Mouse (Mus musculus): ENCODE measurements around the gene Lrp1. TPM values are rescaled to one million over a fixed set of nuclear protein-coding genes. Genes with fewer than 3 reads are reported as not detected.
A peak's percentile ranks its signal among the peaks of the same experiment; 100 is the strongest.

Gene Lrp1
- polyA plus RNA-seq, 1 experiment, result 269 TPM

DNA sequence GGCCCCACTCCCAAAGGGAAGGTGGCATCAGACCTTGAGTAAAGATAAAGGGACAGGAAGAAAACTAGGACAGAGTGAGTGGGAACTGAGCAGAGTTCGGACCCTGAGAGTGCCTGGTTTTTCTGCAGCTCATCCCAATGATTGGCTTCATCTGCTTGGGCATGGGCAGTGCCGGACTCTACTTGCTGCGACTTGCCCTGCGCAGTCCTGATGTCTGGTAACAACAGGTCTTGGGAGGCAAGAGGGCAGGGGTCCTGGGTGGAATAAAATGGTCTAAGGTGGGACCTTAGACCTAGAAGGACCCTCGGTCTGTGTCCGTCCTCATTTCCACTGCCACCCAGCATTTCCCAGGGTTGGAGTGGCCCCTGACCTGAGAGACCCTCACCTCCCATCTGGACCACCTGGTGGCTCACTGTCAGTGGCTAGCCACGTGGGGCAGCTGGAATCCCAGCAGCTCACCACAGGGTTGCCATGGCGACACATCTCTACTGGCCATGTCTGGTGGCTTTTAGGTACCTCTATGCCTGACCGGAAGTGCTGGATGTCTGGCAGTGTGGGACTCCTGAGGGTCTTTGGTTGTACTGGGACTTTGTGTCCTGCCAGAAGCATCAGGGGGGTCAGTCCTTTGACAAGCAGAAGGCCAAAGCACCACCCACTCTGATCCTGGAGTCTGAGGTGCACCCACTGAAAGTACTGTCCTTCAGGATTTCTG, 105.5 kb downstream of the Lrp1 start:
- DNase-seq (ENCODE audit: low read depth), result no peak
- no peak for TF ChIP-seq POLR2A (IDR thresholded peaks at IDR 0.05; ENCODE audit: borderline replicate concordance, extremely low read depth, insufficient read depth, insufficient read length, poor library complexity, severe bottlenecking)
- no peak for TF ChIP-seq CTCF (IDR thresholded peaks at IDR 0.05; ENCODE audit: borderline replicate concordance, extremely low read depth, insufficient read depth, insufficient read length)

DNA sequence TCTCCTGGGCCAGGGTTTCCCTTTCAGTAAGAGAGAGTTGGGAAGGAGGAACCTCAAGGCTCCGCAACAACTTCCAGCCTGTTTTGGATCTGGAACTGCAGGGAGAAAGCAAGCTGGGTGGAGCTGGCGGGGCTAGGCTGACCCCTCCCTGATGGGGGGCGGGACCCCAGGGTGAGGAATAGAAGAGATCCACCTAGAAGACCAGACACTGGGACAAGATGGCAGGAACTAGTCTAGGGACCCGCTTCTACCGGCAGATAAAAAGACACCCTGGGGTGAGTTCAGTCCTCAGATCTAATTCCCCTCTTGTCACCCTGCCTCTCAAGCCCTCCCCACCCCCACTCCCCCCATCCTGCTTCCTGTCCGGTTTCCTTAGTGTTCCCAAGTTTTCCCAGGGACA, 106.2 kb downstream of the Lrp1 start, which contains the start of gene Ndufa4l2:
TSS of gene Ndufa4l2 (plus strand) at position 204 of the 400 bp plus-strand sequence.
- no peak for TF ChIP-seq CTCF (IDR thresholded peaks at IDR 0.05; ENCODE audit: borderline replicate concordance, extremely low read depth, insufficient read depth, insufficient read length)
- no peak for TF ChIP-seq POLR2A (IDR thresholded peaks at IDR 0.05; ENCODE audit: borderline replicate concordance, extremely low read depth, insufficient read depth, insufficient read length, poor library complexity, severe bottlenecking)
- no peak for DNase-seq (ENCODE audit: low read depth)

DNA sequence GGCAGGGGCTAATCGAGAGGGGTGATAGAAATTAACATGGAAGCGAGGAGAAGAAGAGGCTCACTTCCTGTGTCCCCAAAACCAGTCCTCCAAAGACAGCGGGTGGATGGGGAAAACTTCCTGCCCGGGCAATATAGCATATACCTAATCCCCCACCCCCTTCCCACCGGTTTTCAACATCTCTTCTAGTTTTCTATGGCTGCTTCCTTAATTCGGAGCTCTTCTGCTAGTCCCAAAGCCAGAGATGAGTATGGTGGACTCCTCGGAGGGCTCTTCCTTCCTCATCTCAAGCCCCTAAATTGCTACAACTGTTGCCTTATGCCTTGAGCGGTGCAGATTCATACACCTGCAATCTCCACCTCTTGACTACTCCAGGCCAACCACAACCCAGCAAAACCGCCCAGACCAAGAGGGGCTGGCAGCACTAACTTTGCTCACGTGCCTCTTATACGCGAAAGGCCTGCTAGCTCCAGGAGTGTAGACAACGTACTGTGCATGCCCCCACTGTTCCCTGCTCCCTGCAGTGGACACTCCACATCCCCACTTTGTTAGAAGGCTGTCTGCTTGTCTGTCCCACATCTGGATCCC, 106.7 kb downstream of the Lrp1 start:
- TF ChIP-seq CTCF (IDR thresholded peaks at IDR 0.05; ENCODE audit: borderline replicate concordance, extremely low read depth, insufficient read depth, insufficient read length) (no peak), POLR2A (IDR thresholded peaks at IDR 0.05; ENCODE audit: borderline replicate concordance, extremely low read depth, insufficient read depth, insufficient read length, poor library complexity, severe bottlenecking) (no peak)
- no peak for DNase-seq (ENCODE audit: low read depth)

DNA sequence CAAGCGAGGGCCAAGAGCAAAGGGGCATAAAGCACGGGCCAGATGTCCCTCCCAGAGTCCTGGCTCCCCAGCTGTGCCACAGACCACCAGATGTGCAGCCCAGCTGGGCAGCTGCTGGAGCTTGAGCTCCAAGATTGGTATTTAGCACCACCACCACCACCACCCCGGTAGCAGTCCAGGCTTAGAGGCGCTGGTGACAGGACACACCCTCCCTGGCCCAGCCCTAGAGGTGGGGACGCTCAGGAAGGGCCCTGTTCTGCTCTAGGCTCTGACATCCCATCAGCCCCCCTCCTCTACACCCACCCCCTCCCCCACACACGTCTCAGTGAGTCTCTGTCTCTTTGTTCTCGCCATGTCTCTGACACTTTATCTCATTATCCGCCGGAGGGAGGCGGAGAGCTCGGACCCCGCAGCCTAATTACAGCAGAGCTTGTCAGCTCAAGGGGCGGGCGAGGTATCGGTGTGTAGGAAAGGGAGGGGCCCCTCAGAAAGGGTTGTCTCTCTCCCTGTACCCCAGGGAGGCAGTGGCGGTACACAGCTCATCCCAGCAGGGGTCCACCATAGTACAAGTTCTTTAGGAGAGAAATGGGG, 107.4 kb downstream of the Lrp1 start:
- TF ChIP-seq POLR2A (IDR thresholded peaks at IDR 0.05; ENCODE audit: borderline replicate concordance, extremely low read depth, insufficient read depth, insufficient read length, poor library complexity, severe bottlenecking), result no peak
- TF ChIP-seq CTCF (IDR thresholded peaks at IDR 0.05; ENCODE audit: borderline replicate concordance, extremely low read depth, insufficient read depth, insufficient read length), result no peak

DNA sequence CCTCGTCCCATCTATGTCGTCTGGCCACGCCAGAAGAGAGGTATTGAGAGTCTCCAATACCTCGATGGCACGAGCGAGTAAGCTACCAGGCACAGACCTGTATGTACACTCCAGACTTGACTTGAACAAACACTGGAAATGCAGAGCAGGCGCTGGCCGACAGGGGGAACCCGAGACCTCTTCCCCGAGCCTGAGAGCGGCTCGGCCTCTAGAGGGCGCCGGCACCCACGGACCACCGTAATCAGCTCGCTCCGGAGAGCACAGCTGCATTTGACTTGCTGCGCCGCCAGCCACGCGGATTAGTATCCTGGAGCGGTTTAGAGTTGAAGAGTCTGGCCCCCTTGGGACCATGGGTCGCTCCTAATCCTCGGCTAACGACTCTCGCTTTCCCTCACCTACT, 108.1 kb downstream of the Lrp1 start:
- peak; percentile 97 for DNase-seq (ENCODE audit: low read depth)
- peak; percentile 100 for TF ChIP-seq CTCF (IDR thresholded peaks at IDR 0.05; ENCODE audit: borderline replicate concordance, extremely low read depth, insufficient read depth, insufficient read length)
- no peak for TF ChIP-seq POLR2A (IDR thresholded peaks at IDR 0.05; ENCODE audit: borderline replicate concordance, extremely low read depth, insufficient read depth, insufficient read length, poor library complexity, severe bottlenecking)

More for the DNA sequence above, 107.4 kb downstream of the Lrp1 start:
- DNase-seq (ENCODE audit: low read depth), result peak; percentile 89

DNA sequence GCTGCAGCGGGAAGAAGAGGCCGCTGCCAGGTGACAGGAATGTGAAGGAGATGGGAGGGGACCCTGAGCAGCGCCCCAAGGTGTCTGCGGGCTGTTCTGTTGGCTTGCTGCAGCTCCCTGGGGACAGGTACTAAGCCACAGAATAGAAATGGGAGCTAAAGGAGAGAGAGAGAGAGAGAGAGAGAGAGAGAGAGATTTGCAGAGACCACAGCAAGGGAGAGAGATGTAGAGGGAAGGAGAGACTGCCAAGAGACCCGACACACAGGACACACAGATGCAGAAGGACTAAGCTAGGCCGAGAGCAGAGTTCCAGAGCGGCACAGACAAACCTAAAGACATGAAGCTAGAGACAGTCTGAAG, 108.7 kb downstream of the Lrp1 start:
- no peak for TF ChIP-seq CTCF (IDR thresholded peaks at IDR 0.05; ENCODE audit: borderline replicate concordance, extremely low read depth, insufficient read depth, insufficient read length)
- no peak for TF ChIP-seq POLR2A (IDR thresholded peaks at IDR 0.05; ENCODE audit: borderline replicate concordance, extremely low read depth, insufficient read depth, insufficient read length, poor library complexity, severe bottlenecking)
- no peak for DNase-seq (ENCODE audit: low read depth)

DNA sequence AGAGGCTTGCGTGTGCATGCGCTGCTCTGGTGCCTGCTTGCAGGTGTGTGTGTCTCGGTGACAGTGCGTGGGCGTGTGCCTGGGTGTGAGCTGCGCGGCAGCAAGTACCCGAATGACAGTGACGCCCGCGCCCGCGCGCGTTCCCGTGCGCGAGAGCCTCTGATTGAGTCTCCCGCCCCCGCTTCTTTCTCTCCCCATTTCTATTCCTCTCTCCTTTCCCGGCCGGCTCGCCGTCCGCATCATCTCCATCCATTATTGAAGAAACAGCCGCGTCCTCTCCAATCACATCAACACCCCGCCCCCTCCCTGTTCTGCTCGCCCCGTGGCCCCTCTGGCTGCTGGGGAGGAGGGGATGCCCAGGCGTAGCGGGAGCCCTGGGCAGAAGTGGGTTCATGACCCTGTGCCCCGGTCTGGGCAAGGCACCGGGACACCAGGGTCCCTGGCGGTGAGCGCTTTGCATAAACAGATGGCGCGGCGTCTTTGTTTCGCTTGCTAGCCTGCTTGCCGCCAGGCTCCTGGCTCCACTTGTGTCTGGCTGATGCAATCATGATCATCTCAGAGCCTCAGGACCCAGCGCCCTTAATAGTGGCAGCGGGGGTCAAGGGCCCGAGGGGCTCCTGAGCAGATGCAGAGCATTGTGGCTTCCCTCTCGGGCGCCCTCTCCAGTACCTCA, 109.2 kb downstream of the Lrp1 start:
- DNase-seq (ENCODE audit: low read depth), result peak; percentile 91
- TF ChIP-seq POLR2A (IDR thresholded peaks at IDR 0.05; ENCODE audit: borderline replicate concordance, extremely low read depth, insufficient read depth, insufficient read length, poor library complexity, severe bottlenecking) (0 out of 2 replicates have a peak, but pooled peaks have one; percentile 14), CTCF (IDR thresholded peaks at IDR 0.05; ENCODE audit: borderline replicate concordance, extremely low read depth, insufficient read depth, insufficient read length) (peak; percentile 14; the same call in 1 of the 2 replicates)

DNA sequence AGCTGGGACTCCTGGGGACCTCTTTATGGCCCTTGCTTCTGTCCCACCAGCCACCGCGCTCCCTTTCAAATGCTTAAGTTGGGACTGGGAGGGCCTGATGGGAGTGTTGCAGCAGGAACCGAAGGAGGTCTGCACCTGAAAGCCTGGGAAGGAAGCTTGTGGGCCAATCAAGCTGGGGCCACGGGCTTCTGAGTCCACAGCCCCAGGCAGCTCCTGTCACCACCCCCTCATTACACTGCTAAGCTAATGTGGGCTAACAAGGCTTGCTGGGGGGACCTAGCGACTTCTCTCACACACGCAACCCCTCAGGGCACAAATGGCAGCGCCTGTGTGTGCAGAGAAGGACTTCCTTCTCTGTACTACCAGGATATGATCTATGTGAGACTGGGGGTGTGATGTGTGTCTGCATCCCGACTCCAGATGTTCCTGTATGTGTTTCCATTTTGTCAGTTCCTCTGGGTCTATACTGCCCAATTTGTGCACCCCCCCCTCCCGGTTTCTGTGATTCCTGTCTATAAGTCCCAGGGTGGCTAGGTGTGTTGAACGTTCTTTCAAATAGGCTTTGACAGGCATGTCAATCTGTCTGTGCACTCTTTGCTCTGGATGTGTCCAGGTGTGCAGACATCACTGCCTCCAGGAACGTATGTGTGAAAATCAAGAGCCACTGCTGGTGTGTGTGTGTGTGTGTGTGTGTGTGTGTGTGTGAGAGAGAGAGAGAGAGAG, 109.9 kb downstream of the Lrp1 start:
- DNase-seq (ENCODE audit: low read depth), result peak; percentile 81
- no peak for TF ChIP-seq CTCF (IDR thresholded peaks at IDR 0.05; ENCODE audit: borderline replicate concordance, extremely low read depth, insufficient read depth, insufficient read length)
- no peak for TF ChIP-seq POLR2A (IDR thresholded peaks at IDR 0.05; ENCODE audit: borderline replicate concordance, extremely low read depth, insufficient read depth, insufficient read length, poor library complexity, severe bottlenecking)

DNA sequence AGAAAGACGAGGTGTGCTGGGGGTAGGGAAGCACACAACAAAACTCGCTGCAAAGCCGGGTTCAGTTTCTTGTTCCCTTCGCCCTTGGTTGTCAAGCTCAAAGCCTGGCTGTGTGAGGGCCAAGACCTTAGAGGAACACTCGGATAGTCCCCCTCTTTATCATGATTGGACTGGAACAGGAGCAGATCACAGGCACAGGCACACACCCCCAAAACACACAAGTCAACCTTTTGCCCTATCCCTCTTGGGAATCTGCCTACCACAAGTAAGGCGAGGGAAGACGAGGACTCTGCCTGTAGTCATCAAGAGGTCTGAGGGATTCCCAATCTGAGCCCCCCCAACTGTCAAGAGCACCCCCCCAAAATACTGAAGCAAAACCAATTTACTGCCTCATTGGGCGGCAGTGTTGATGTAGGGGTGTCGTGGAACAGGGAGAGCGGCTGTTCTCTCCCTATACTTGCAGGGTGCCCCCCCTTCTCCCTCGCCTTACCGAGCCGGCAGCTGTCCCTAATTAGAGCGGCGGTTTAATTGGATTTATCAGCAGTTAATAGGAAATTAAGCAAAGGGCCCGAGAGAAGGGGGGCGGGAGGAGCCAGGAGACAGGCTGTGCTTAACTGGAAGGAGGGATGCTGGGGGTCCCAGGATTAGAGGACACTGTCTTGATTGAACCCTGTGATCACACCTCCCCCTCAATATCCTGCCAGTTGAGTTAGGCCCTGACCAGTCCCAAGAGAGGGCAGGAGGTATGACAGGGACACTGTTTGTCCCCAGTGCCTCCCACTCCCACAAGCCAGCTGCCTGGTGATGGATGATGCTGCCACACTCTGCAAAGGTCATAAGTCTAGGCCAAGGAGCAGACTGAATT, 110.9 kb downstream of the Lrp1 start:
- peak; percentile 96 for DNase-seq (ENCODE audit: low read depth)
- TF ChIP-seq POLR2A (IDR thresholded peaks at IDR 0.05; ENCODE audit: borderline replicate concordance, extremely low read depth, insufficient read depth, insufficient read length, poor library complexity, severe bottlenecking) (no peak), CTCF (IDR thresholded peaks at IDR 0.05; ENCODE audit: borderline replicate concordance, extremely low read depth, insufficient read depth, insufficient read length) (no peak)
